Mouse (Mus musculus) G1E (cell line): Measurements from ENCODE around the gene Plcb2. TPM values are rescaled to one million over a fixed set of nuclear protein-coding genes. Genes with fewer than 3 reads are reported as not detected.

Source experiments
- ATAC-seq: 2 replicates; pipeline ENCODE4 v1.8.0; 2016; ENCODE audit warnings: mild to moderate bottlenecking; ENCODE audit not compliant: insufficient number of reproducible peaks, poor library complexity, low FRiP score, severe bottlenecking; ENCODE audit errors: extremely low read depth
- DNase-seq: peaks from one replicate; pipeline ENCODE4 v3.0.0; 2012; ENCODE audit warnings: low spot score
- H3K27me3 ChIP-seq: 2 replicates; pipeline ENCODE4 v1.6.1; 2012; ENCODE audit warnings: mild to moderate bottlenecking, low read length, inconsistent platforms; ENCODE audit not compliant: insufficient read depth
- H3K36me3 ChIP-seq: replicated peaks from 2 replicates; pipeline ENCODE3; 2012; ENCODE audit warnings: mild to moderate bottlenecking, inconsistent platforms
- H3K4me1 ChIP-seq: 2 replicates; pipeline ENCODE4 v1.6.1; 2012; ENCODE audit warnings: low read depth, low read length, inconsistent platforms, mixed read lengths; ENCODE audit not compliant: insufficient read depth
- H3K4me3 ChIP-seq: 2 replicates; pipeline ENCODE4 v1.5.1; 2012; ENCODE audit warnings: low read depth, mild to moderate bottlenecking, inconsistent platforms, low read length, moderate library complexity, mixed read lengths
- H3K9me3 ChIP-seq: replicated peaks from 2 replicates; pipeline ENCODE4 v1.6.1; 2012; ENCODE audit warnings: inconsistent platforms
- CTCF ChIP-seq: IDR thresholded peaks from 2 replicates; pipeline ENCODE4 v1.5.1; 2012; ENCODE audit warnings: low read depth, low read length, inconsistent platforms, mixed read lengths
- GATA1 ChIP-seq: IDR thresholded peaks from 2 replicates; pipeline ENCODE4 v1.6.1; 2012; ENCODE audit warnings: borderline replicate concordance, low read length, inconsistent platforms, mixed read lengths
- GATA2 ChIP-seq: IDR thresholded peaks from 2 replicates; pipeline ENCODE4 v1.6.1; 2012; ENCODE audit warnings: low read depth, low read length, inconsistent platforms, borderline replicate concordance
- POLR2AphosphoS5 ChIP-seq: IDR thresholded peaks from 2 replicates; pipeline ENCODE4 v1.6.1; 2012; ENCODE audit warnings: low read depth, low read length, inconsistent platforms; ENCODE audit not compliant: insufficient replicate concordance
- TAL1 ChIP-seq: conservative IDR thresholded peaks from 2 replicates; pipeline ENCODE4 v1.6.1; 2012; ENCODE audit warnings: low read depth, low read length, inconsistent platforms, mixed read lengths
- polyA plus RNA-seq: library from polyadenylated mRNA; stranded (reverse); fragments of >175 nt; gene quantifications from 2 replicates; pipeline ENCODE4 v1.2.3, GENCODE M21; 2012
- total RNA-seq, 2 experiments: library from RNA; stranded (forward) in 1 of 2; stranded (reverse) in 1 of 2; fragments of 200-1000 nt in 1 of 2; fragments of >200 nt in 1 of 2; fragmentation: Nextera tagmentation in 1 of 2; gene quantifications; 2 replicates each; pipeline ENCODE4 v1.2.3; 2014 to 2017

Plcb2 gene
- total and polyA plus RNA-seq, 3 experiments = 4.5 to 30.6 (median 8.5) TPM

- H3K4me1 ChIP-seq = peaks cover 9% of the 10 kb centered on the region
- TF ChIP-seq GATA2 (no peak), GATA1 (no peak), CTCF (no peak), POLR2AphosphoS5 (no peak), TAL1 (no peak)
- peaks cover 62% of the 10 kb centered on the region for H3K36me3 ChIP-seq
- ATAC-seq (no peak), DNase-seq (no peak)
- peaks cover 15% of the 10 kb centered on the region for H3K27me3 ChIP-seq
- no peak overlapping the region for H3K4me3 ChIP-seq
- H3K9me3 ChIP-seq = no peaks in the 10 kb centered on the region
Measured at GRCm38 (mm10) chr2:118696451-118697308, 31.6 kb downstream of the Plcb2 start.

GRCm38 (mm10) chr2:118695677-118696232, 32.5 kb downstream of the Plcb2 start:
- Histone ChIP-seq H3K4me1 (peaks cover 7% of the 10 kb centered on the region), H3K9me3 (no peaks in the 10 kb centered on the region), H3K36me3 (peaks cover 69% of the 10 kb centered on the region), H3K4me3 (no peak overlapping the region), H3K27me3 (peaks cover 6% of the 10 kb centered on the region)
- peak; percentile 63 for DNase-seq
- TF ChIP-seq GATA2 = no peak
- TF ChIP-seq CTCF = peak; percentile 59
- no peak for TF ChIP-seq GATA1
- no peak for TF ChIP-seq POLR2AphosphoS5
- TF ChIP-seq TAL1 = no peak
- ATAC-seq = no peak; the same call in 1 of the 2 replicates

DNA sequence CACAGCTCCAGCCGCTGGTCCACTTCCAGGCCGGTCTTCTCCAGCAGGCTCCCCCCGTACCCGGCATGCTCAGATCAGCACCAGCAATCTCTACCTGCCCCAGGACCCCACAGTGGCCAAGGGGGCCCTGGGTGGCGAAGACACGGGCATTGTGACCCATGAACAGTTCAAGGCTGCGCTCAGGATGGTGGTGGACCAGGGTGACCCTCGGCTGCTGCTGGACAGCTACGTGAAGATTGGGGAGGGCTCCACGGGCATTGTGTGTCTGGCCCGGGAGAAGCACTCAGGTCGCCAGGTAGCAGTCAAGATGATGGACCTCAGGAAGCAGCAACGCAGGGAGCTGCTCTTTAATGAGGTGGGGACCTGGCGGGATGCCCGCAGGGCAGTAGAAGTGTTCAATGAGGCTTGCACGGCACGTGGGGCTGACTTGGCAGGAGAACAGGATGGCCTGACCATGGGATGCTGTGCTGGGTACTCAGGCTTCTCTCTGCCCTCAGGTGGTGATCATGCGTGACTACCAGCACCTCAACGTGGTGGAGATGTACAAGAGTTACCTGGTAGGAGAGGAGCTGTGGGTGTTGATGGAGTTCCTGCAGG, 34.8 kb downstream of the Plcb2 start:
- no peaks in the 10 kb centered on the region; the same call in 1 of the 2 replicates for H3K4me1 ChIP-seq
- DNase-seq = no peak
- no peak overlapping the region for H3K4me3 ChIP-seq
- H3K36me3 ChIP-seq = peaks cover 92% of the 10 kb centered on the region
- no peak for TF ChIP-seq TAL1
- TF ChIP-seq POLR2AphosphoS5 = no peak
- no peak for TF ChIP-seq GATA1
- no peak for TF ChIP-seq CTCF
- TF ChIP-seq GATA2 = no peak
- no peak for ATAC-seq
- no peaks in the 10 kb centered on the region for H3K9me3 ChIP-seq
- no peaks in the 10 kb centered on the region for H3K27me3 ChIP-seq

- Histone ChIP-seq H3K9me3 (no peaks in the 10 kb centered on the region), H3K36me3 (peaks cover 93% of the 10 kb centered on the region), H3K4me1 (no peaks in the 10 kb centered on the region), H3K27me3 (no peaks in the 10 kb centered on the region), H3K4me3 (no peak overlapping the region)
- ATAC-seq = no peak
- no peak for TF ChIP-seq GATA2
- TF ChIP-seq GATA1 = no peak
- TF ChIP-seq CTCF = no peak
- TF ChIP-seq POLR2AphosphoS5 = no peak
- TF ChIP-seq TAL1 = no peak
- no peak for DNase-seq
Measured at GRCm38 (mm10) chr2:118689875-118690274, 38.4 kb downstream of the Plcb2 start.

GRCm38 (mm10) chr2:118687791-118688190, 40.4 kb downstream of the Plcb2 start:
- DNase-seq (no peak), ATAC-seq (no peak)
- H3K27me3 ChIP-seq = no peaks in the 10 kb centered on the region
- no peak overlapping the region for H3K4me3 ChIP-seq
- TF ChIP-seq GATA1 (no peak), TAL1 (no peak)
- H3K4me1 ChIP-seq = peaks cover 2% of the 10 kb centered on the region; the same call in 1 of the 2 replicates
- H3K36me3 ChIP-seq = peaks cover 84% of the 10 kb centered on the region
- H3K9me3 ChIP-seq = no peaks in the 10 kb centered on the region

GRCm38 (mm10) chr2:118686693-118687092, 41.5 kb downstream of the Plcb2 start:
- ATAC-seq (no peak), DNase-seq (no peak)
- H3K4me1 ChIP-seq = peaks cover 9% of the 10 kb centered on the region
- TF ChIP-seq POLR2AphosphoS5 (no peak), CTCF (no peak), GATA1 (no peak), GATA2 (no peak), TAL1 (no peak)
- H3K4me3 ChIP-seq = no peak overlapping the region
- H3K27me3 ChIP-seq = no peaks in the 10 kb centered on the region
- H3K36me3 ChIP-seq = peaks cover 84% of the 10 kb centered on the region
- H3K9me3 ChIP-seq = no peaks in the 10 kb centered on the region
